Mouse (Mus musculus) thymus, adult 2 months (tissue): ENCODE data around the gene Olfr46. TPM values are rescaled to one million over a fixed set of nuclear protein-coding genes. Genes with fewer than 3 reads are reported as not detected.
"Not testable (repeated sequence)": the region's sequence is repeated elsewhere in the genome, so short reads cannot be mapped to it uniquely, and the experiment has no call there.

ENCODE experiments used
- DNase-seq: peaks from one replicate; pipeline ENCODE4 v3.0.0; 2021
- H3K27ac ChIP-seq: fragments of 200-500 bp; 2 replicates; pipeline ENCODE4 v1.5.1; 2012; ENCODE audit warnings: low read length, control low read depth; ENCODE audit not compliant: control insufficient read depth, insufficient read depth
- H3K27me3 ChIP-seq: fragments of 200-500 bp; 2 replicates; pipeline ENCODE4 v1.6.1; 2012; ENCODE audit warnings: mild to moderate bottlenecking, low read length, moderate library complexity, mixed read lengths; ENCODE audit not compliant: control insufficient read depth, insufficient read depth
- H3K36me3 ChIP-seq: fragments of 200-500 bp; 2 replicates; pipeline ENCODE4 v1.6.1; 2012; ENCODE audit warnings: mild to moderate bottlenecking, low read length, moderate library complexity; ENCODE audit not compliant: control insufficient read depth, insufficient read depth
- H3K4me1 ChIP-seq: fragments of 200-500 bp; replicated peaks from 2 replicates; pipeline ENCODE4 v1.6.1; 2012; ENCODE audit warnings: low read length; ENCODE audit not compliant: control insufficient read depth, insufficient read depth
- H3K4me3 ChIP-seq: fragments of 200-500 bp; 2 replicates; pipeline ENCODE4 v1.5.1; 2012; ENCODE audit warnings: mild to moderate bottlenecking, low read length, control low read depth, moderate library complexity; ENCODE audit not compliant: control insufficient read depth, insufficient read depth
- CTCF ChIP-seq: fragments of 200-500 bp; IDR thresholded peaks from 2 replicates; pipeline ENCODE4 v1.5.1; 2012; ENCODE audit warnings: mild to moderate bottlenecking, control low read depth, low read length, moderate library complexity, borderline replicate concordance; ENCODE audit not compliant: control insufficient read depth, poor library complexity, insufficient read depth; ENCODE audit errors: extremely low read depth
- POLR2A ChIP-seq: fragments of 200-500 bp; IDR thresholded peaks from 2 replicates; pipeline ENCODE4 v1.6.1; 2012; ENCODE audit warnings: mild to moderate bottlenecking, low read length, control low read depth, moderate library complexity; ENCODE audit not compliant: control insufficient read depth, poor library complexity, insufficient read depth; ENCODE audit errors: extremely low read depth
- WGBS: fragments of 180-500 bp; shearing (Covaris S2); methylation state at CpG from one replicate; pipeline ENCODE4 v1.1.7; 2018; 5-methylcytosine and 5-hydroxymethylcytosine counted together
- polyA plus RNA-seq: library from polyadenylated mRNA; depleted of rRNA; stranded (reverse); fragments of >200 nt; gene quantifications from 2 replicates; pipeline ENCODE4 v1.2.3, GENCODE M21; 2012; rRNA removed

Olfr46 gene
- not detected in 2 replicates for polyA plus RNA-seq

- not testable (repeated sequence) for H3K4me3 ChIP-seq, H3K27ac ChIP-seq, H3K27me3 ChIP-seq, DNase-seq, H3K36me3 ChIP-seq, H3K4me1 ChIP-seq
- 96% methylated on average over 2 of the region's 2 CpGs for WGBS
Observed at GRCm38 (mm10) chr7:140600969-140601368, at the start of gene Olfr46. Olfr46 (plus strand) TSS chr7:140601269.

GRCm38 (mm10) chr7:140567586-140567985, 33.5 kb upstream of the Olfr46 start, which contains the start of gene Olfr538:
Olfr538 (plus strand) TSS chr7:140567886.
- no peaks in the 10 kb centered on the region for H3K36me3 ChIP-seq

GRCm38 (mm10) chr7:140628670-140629069, 27.6 kb downstream of the Olfr46 start, which contains the start of gene Olfr61:
Olfr61 (plus strand) TSS chr7:140628970.
- 95% methylated on average over 3 of the region's 3 CpGs for WGBS
- DNase-seq, H3K36me3 ChIP-seq, H3K27ac ChIP-seq, H3K27me3 ChIP-seq, H3K4me3 ChIP-seq, H3K4me1 ChIP-seq: not testable (repeated sequence)

More at GRCm38 (mm10) chr7:140567586-140567985, 33.5 kb upstream of the Olfr46 start, which contains the start of gene Olfr538:
- Histone ChIP-seq H3K4me3 (no peak within 1 kb of the TSS), H3K27ac (no peak within 1 kb of the TSS), H3K4me1 (no peaks in the 10 kb centered on the region), H3K27me3 (no peaks in the 10 kb centered on the region)
- 75% methylated on average over 3 of the region's 3 CpGs for WGBS
- DNase-seq: no peak
- no peak for TF ChIP-seq POLR2A
- TF ChIP-seq CTCF: no peak

- TF ChIP-seq CTCF (no peak), POLR2A (no peak)
- H3K27me3 ChIP-seq: no peaks in the 10 kb centered on the region
- 84% methylated on average over 1 of the region's 1 CpGs for WGBS
- no peaks in the 10 kb centered on the region for H3K36me3 ChIP-seq
- H3K27ac ChIP-seq: no peak overlapping the region
- H3K4me3 ChIP-seq: no peak overlapping the region
- DNase-seq: no peak
- H3K4me1 ChIP-seq: no peaks in the 10 kb centered on the region
Observed at GRCm38 (mm10) chr7:140630559-140630958, 29.5 kb downstream of the Olfr46 start.

DNA sequence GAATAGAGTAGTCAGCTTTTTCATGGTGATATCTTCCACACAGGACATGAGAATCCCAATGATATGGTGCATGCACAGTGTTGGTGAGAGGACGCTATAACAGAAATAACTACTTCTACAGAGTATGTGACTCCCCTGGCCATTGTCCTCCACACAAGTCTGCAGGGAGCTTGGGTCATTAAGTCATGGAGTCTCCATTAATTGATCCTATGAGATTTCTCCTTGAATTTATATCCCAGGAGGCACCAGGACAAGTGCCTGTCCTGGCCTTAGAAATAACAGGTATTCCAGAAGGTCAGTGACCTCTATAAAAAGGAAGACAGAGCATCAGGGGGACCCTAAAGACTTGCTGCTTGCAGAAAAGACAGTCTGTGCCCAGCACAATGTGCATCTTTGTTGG, 45.1 kb downstream of the Olfr46 start, which contains the start of gene Olfr53:
Gene Olfr53 (plus strand): TSS at position 301 of the 400 bp plus-strand sequence.
- H3K4me1 ChIP-seq: no peaks in the 10 kb centered on the region
- H3K27ac ChIP-seq: no peak within 1 kb of the TSS
- no peak within 1 kb of the TSS for H3K4me3 ChIP-seq
- no peaks in the 10 kb centered on the region for H3K27me3 ChIP-seq
- no peak for DNase-seq
- WGBS: 100% methylated on average over 1 of the region's 1 CpGs
- no peak for TF ChIP-seq POLR2A
- no peak for TF ChIP-seq CTCF
- H3K36me3 ChIP-seq: no peaks in the 10 kb centered on the region

GRCm38 (mm10) chr7:140659630-140660029, 58.6 kb downstream of the Olfr46 start, which contains the start of gene Olfr539:
Olfr539 (plus strand) TSS chr7:140659930.
- 79% methylated on average over 4 of the region's 4 CpGs for WGBS
- TF ChIP-seq POLR2A (no peak), CTCF (no peak)

More at GRCm38 (mm10) chr7:140659630-140660029, 58.6 kb downstream of the Olfr46 start, which contains the start of gene Olfr539:
- H3K4me3 ChIP-seq: no peak within 1 kb of the TSS
- no peak for DNase-seq
- H3K27ac ChIP-seq: no peak within 1 kb of the TSS
- H3K27me3 ChIP-seq: no peaks in the 10 kb centered on the region
- no peaks in the 10 kb centered on the region for H3K36me3 ChIP-seq
- no peaks in the 10 kb centered on the region for H3K4me1 ChIP-seq

Other genes with a start within 250 kb of the Olfr46 start
- 0.38 and 0.75 TPM in 2 replicates for gene Olfr60, start 239.6 kb upstream of the Olfr46 start, polyA plus RNA-seq
- gene Olfr530, start 224.9 kb upstream of the Olfr46 start, polyA plus RNA-seq: 0.39 and 0.43 TPM in 2 replicates
- gene Olfr531, start 198.4 kb upstream of the Olfr46 start, polyA plus RNA-seq: 0.06 TPM in 1 of 2 replicates, not detected in the other
- gene Olfr532, start 179.6 kb upstream of the Olfr46 start, polyA plus RNA-seq: not detected in 2 replicates
- gene Olfr533, start 137.9 kb upstream of the Olfr46 start, polyA plus RNA-seq: not detected in 2 replicates
- gene Olfr535, start 117.1 kb upstream of the Olfr46 start, polyA plus RNA-seq: 0.13 TPM in 1 of 2 replicates, not detected in the other
- gene Olfr536, start 93.9 kb upstream of the Olfr46 start, polyA plus RNA-seq: 0.05 TPM in 1 of 2 replicates, not detected in the other
- gene Olfr538, start 33.4 kb upstream of the Olfr46 start, polyA plus RNA-seq: not detected in 2 replicates
- not detected in 2 replicates for gene Olfr61, start 27.7 kb downstream of the Olfr46 start, polyA plus RNA-seq
- gene Olfr53, start 45.2 kb downstream of the Olfr46 start, polyA plus RNA-seq: not detected in 2 replicates
- gene Olfr539, start 58.7 kb downstream of the Olfr46 start, polyA plus RNA-seq: not detected in 2 replicates
- gene Olfr45, start 80.7 kb downstream of the Olfr46 start, polyA plus RNA-seq: not detected in 2 replicates
- gene Olfr541, start 96.0 kb downstream of the Olfr46 start, polyA plus RNA-seq: not detected in 2 replicates
- 11.2 and 12.2 TPM in 2 replicates for gene Cyp2e1, start 162.5 kb downstream of the Olfr46 start, polyA plus RNA-seq
- 0.27 TPM in 1 of 2 replicates, not detected in the other for gene Syce1, start 186.6 kb downstream of the Olfr46 start, polyA plus RNA-seq
- 0.04 and 0.22 TPM in 2 replicates for gene Zfp941, start 220.9 kb downstream of the Olfr46 start, polyA plus RNA-seq
- 12.9 and 15.9 TPM in 2 replicates for gene Urah, start 233.7 kb downstream of the Olfr46 start, polyA plus RNA-seq
- 2.0 and 3.2 TPM in 2 replicates for gene Scgb1c1, start 244.3 kb downstream of the Olfr46 start, polyA plus RNA-seq
- gene Odf3, start 246.5 kb downstream of the Olfr46 start, polyA plus RNA-seq: 0.20 TPM in 1 of 2 replicates, not detected in the other